Mouse (Mus musculus) bone marrow macrophage, adult 2 months (primary cell): ENCODE results near the gene Gpc5. TPM values are rescaled to one million over a fixed set of nuclear protein-coding genes. Genes with fewer than 3 reads are reported as not detected.

Source experiments
- H3K27ac ChIP-seq: 2 replicates; pipeline ENCODE4 v1.5.1; 2012; ENCODE audit warnings: low read depth, low read length; ENCODE audit not compliant: insufficient read depth
- H3K4me1 ChIP-seq: 2 replicates; pipeline ENCODE4 v1.6.1; 2012; ENCODE audit warnings: low read length; ENCODE audit not compliant: control insufficient read depth, insufficient read depth
- H3K4me3 ChIP-seq: 2 replicates; pipeline ENCODE4 v1.5.1; 2012; ENCODE audit warnings: mild to moderate bottlenecking, low read length, moderate library complexity; ENCODE audit not compliant: insufficient read depth
- CTCF ChIP-seq: IDR thresholded peaks from 2 replicates; pipeline ENCODE4 v1.5.1; 2012; ENCODE audit warnings: low read depth, mild to moderate bottlenecking, low read length, moderate library complexity
- POLR2A ChIP-seq: IDR thresholded peaks from 2 replicates; pipeline ENCODE4 v1.6.1; 2012; ENCODE audit warnings: mild to moderate bottlenecking, low read depth, low read length, borderline replicate concordance
- polyA plus RNA-seq: library from polyadenylated mRNA; stranded (reverse); fragments of >200 nt; gene quantifications from 2 replicates; pipeline ENCODE4 v1.2.4, GENCODE M21; 2012; ENCODE audit not compliant: missing spikeins, insufficient read depth, insufficient read length

The Gpc5 gene
- polyA plus RNA-seq, 1 experiment, result not detected

DNA sequence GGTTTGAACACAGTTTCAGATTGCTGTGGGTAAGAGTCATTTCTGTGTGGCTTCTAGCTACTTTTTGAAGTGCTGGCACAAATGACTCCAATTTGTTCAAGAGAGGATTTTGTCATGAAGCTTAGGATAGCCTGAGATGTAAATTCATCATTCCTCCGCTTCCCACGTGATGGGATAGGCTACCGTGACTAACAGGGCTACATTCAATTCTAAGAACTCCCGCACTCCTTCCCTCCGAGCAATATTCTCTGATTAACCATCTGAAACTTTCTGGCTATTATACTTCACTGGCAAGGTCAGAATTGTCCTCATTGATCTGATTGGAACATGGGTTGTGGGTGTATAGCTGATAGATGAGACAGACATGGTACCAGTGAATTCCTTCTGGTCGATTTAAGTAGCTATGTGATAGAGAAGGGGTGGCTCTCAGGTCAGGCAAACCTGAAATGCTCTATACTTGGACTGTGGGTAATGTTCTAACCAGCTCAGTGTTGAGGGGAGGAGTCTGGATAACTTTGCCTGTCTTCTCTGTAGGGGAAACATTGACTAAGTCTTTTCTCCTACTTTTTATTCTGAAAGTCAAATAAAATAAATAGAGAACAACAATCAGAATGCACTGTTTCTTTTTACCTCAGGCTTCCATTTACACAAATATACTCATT is 319.6 kb downstream of the Gpc5 start:
- H3K4me3 ChIP-seq, result no peak overlapping the region
- no peaks in the 10 kb centered on the region for H3K4me1 ChIP-seq
- no peak overlapping the region for H3K27ac ChIP-seq
- no peak for TF ChIP-seq POLR2A
- no peak for TF ChIP-seq CTCF

DNA sequence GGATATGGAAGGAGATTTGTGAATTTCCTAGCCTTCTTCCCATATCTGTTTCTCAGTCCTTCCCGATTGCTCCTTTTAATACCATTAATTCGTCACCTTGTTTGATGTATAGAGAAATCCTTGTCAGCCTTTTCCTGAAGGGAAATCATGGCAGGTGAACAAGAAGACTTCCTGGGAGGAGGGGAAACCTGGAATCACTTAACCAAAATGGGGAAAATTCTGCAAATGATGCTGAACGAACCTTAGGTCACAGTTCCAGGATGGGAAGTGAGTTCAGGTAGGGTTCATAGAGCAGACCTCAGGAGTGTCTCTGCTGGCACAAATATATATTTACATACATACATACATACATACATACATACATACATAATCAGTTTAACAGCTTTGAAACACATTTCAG is 320.8 kb downstream of the Gpc5 start:
- H3K4me3 ChIP-seq, result no peak overlapping the region
- no peak overlapping the region for H3K27ac ChIP-seq
- no peaks in the 10 kb centered on the region for H3K4me1 ChIP-seq
- TF ChIP-seq CTCF (no peak), POLR2A (no peak)

- Histone ChIP-seq H3K27ac (no peak overlapping the region), H3K4me1 (no peaks in the 10 kb centered on the region), H3K4me3 (no peak overlapping the region)
- TF ChIP-seq CTCF (no peak), POLR2A (no peak)
These were observed 321.4 kb downstream of the Gpc5 start for GRCm38 (mm10) chr14:115413429-115413828.

- Histone ChIP-seq H3K4me1 (no peaks in the 10 kb centered on the region), H3K27ac (no peak overlapping the region), H3K4me3 (no peak overlapping the region)
- TF ChIP-seq POLR2A, result no peak
These were observed 322.5 kb downstream of the Gpc5 start for GRCm38 (mm10) chr14:115414545-115414944.

GRCm38 (mm10) chr14:115431967-115432366 is 340.0 kb downstream of the Gpc5 start:
- TF ChIP-seq POLR2A, result no peak
- no peak for TF ChIP-seq CTCF
- H3K27ac ChIP-seq, result no peak overlapping the region
- H3K4me1 ChIP-seq, result no peaks in the 10 kb centered on the region
- H3K4me3 ChIP-seq, result no peak overlapping the region

DNA sequence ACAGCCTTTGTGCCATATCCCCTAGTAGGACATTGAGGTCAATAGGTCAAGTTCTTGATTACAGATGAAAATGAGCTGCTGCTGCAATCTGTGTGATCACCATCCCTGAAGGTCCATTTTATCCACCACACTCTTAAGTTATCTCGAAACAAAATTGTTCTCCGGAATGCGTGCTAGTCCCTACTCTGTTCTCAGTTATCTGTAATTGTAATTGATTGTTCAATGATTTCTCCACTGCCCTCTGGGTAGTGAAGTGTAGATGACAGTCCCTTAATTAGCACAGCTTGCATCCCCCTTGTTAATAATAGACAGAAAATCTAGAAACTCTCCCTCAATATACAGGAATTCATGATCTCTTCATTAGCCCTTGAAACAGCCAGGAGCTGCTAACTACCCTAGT is 340.4 kb downstream of the Gpc5 start:
- Histone ChIP-seq H3K4me1 (no peaks in the 10 kb centered on the region), H3K27ac (no peak overlapping the region), H3K4me3 (no peak overlapping the region)
- TF ChIP-seq POLR2A (no peak), CTCF (no peak)

GRCm38 (mm10) chr14:115436617-115437016 is 344.6 kb downstream of the Gpc5 start:
- Histone ChIP-seq H3K4me3 (no peak overlapping the region), H3K27ac (no peak overlapping the region), H3K4me1 (no peaks in the 10 kb centered on the region)
- TF ChIP-seq CTCF (no peak), POLR2A (no peak)

DNA sequence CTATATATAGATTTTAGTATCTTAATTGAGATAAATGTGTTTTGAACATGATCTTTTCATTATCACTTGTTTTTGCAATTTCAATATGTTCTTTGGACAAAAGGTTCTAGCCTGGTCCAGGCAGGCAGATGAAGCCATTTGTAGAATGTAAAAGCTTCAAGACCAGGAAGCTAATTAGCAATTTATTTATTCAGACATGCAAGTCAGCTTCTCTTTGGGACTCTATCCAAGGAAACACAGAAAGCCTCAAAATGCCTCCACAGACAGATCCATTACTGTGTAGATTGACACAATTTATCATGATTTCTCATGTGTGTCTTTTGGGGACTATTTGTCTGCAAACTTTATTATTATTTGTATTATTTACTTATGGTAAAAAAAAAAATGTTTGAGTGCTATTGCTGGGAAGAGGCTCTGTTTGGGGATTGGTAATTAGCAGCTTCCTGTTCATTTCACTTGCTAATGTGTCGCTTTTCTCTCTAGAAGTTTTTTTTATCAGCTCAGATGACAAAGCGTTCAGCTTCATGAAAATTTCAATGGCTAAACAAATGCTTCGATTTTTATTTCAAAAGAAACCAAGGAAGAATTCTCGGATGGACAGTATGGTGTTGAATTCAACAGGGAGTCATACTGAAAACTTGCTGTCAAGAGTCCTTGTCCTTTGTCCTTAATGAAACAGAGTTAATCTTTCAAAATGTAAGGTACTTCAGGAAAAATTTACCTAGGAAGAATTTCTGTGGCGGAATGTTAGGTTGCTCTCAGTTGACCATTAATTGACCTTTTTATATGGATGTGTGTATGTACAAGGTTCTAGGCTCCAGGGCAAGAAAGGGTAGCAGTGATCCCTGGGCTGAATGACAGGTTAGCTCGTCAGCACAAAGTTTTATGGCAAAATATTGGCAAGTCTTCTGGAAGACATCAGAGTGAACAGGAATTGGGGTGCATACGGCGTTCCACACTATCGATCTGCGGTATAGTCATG is 353.1 kb downstream of the Gpc5 start:
- H3K27ac ChIP-seq, result no peak overlapping the region
- TF ChIP-seq CTCF (no peak), POLR2A (no peak)
- H3K4me1 ChIP-seq, result no peaks in the 10 kb centered on the region
- no peak overlapping the region for H3K4me3 ChIP-seq

DNA sequence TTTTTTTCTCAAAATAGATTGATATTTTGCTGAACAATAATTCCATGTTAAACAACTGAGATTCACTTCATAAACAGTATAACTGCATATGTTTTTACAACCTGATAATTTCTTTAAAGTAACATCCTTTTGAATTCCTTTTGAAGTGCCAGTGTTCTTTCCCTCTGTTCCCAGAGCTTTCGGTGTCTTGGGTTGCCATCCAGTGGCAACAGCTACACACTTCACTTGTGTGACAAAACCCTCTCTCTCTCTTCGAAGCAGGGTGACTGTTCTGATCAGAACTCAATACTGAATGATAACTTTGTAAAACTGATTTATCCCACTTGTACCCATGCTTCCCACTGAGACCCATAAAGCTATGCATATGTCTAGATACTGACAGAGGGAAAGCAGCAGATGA is 358.9 kb downstream of the Gpc5 start:
- Histone ChIP-seq H3K4me1 (no peaks in the 10 kb centered on the region), H3K27ac (no peak overlapping the region), H3K4me3 (no peak overlapping the region)
- TF ChIP-seq CTCF (no peak), POLR2A (no peak)

DNA sequence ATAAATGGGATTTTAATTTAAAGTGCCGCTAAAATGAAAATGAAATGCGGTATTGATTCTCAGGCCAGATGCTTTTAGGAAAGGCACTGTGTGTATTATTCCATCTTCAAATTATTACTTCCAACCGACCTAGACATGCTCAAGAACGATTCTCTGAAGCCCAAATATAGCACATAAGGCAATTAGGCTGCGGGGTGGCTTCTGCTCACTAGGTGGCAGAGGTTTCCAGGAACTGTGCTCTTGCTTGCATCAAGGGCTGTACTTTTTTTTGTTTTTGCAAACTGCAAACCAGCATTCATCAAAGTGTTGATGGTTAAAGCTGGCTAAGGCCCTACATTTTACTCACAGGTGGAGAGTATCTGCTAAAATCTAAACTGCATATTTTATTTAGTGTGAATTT is 375.9 kb downstream of the Gpc5 start:
- Histone ChIP-seq H3K4me1 (no peaks in the 10 kb centered on the region), H3K27ac (no peak overlapping the region), H3K4me3 (no peak overlapping the region)
- no peak for TF ChIP-seq POLR2A
- no peak for TF ChIP-seq CTCF
